Mouse (Mus musculus) mouse trophoblast stem cell (cell line): ENCODE data around the gene Gemin6.
"Not testable (repeated sequence)": the region's sequence is repeated elsewhere in the genome, so short reads cannot be mapped to it uniquely, and the experiment has no call there.

ENCODE experiments used
- in situ Hi-C, 2 experiments: fragments of 300-500 bp; cut with MseI, MboI; formaldehyde crosslinking; loops; 2 replicates in 1 of 2; 3 replicates in 1 of 2; pipeline ENCODE4 v1.15.1; 2025

The Gemin6 gene

DNA sequence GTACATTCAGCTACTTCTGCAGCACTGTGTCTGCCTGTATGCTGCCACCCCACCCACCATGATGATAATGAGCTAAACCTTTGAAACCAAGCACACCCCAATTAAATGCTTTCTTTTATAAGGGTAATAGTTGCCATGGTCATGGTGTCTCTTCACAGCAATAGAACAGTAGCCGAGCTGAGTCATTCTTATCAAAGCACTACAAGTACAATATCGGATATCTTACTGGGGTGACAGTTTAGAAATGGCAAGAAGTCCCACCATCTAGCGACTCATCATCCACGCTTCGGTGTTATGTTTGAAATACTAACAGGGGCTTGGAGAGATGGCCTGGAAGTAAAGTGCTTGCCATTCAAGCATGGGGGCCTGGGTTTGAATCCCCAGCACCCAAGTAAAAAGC lies 9.6 kb downstream of the Gemin6 start:
- in situ Hi-C loops = no loop called here

DNA sequence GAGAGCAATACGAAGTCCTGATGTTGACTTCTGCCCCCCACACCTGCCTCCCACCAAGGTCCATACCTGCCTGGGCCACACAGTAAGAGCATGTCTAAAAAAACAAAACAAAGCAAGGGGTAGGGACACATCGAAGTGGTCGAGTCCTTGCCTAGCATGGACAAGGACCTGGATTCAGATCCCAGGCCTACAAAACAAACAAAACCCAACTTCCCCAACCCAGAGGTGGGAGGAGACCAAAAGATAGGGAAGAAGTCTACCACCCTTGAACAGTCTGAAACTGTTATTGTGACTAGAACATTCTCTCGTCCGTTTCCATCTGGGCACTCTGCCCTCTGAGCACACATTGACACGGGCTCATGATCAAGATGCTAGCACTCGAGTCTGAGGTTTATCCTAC lies 10.1 kb downstream of the Gemin6 start:
- in situ Hi-C loops = no loop called here

GRCm38 (mm10) chr17:80235477-80235876 lies 11.2 kb downstream of the Gemin6 start:
- in situ Hi-C loops = no loop called here

- in situ Hi-C loops = no loop called here
Observed at GRCm38 (mm10) chr17:80236805-80237204, 12.6 kb downstream of the Gemin6 start.

DNA sequence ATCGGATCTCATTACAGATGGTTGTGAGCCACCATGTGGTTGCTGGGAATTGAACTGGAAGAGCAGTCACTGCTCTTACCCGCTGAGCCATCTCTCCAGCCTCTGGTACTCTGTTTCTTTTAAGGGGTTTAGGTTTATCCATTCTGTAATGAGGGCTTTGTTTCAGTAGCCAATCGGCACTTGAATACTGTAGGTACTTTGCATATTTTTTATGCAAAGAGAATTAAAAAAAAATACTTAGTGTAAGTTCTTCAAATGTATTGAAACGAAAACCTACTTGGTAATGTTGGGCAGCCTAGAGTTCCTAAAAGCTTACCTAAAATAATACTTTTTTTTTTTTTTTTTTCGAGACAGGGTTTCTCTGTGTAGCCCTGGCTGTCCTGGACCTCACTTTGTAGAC lies 13.2 kb downstream of the Gemin6 start:
- in situ Hi-C loops = no loop called here

DNA sequence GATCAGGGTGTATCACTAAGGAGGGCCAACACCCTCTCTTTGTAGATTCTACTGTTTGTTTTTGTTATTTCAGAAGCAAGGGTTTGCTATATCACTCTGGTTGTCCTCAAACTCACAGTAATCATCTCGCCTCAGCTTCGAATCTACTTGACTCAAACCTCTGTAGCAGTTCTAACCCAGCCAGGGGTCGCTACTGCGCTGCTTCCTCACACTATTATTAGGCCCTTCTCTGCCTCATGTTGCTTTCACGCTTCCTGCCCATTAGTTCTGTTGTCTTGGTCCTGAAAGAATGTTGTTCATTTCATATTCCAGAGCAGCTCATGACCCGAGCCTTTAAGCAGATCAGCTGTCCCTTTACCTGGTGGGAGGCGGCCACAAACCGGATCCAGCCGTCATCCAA lies 17.4 kb downstream of the Gemin6 start:
- in situ Hi-C loops = no loop called here

GRCm38 (mm10) chr17:80243116-80243515 lies 18.9 kb downstream of the Gemin6 start:
- in situ Hi-C loops = no loop called here

DNA sequence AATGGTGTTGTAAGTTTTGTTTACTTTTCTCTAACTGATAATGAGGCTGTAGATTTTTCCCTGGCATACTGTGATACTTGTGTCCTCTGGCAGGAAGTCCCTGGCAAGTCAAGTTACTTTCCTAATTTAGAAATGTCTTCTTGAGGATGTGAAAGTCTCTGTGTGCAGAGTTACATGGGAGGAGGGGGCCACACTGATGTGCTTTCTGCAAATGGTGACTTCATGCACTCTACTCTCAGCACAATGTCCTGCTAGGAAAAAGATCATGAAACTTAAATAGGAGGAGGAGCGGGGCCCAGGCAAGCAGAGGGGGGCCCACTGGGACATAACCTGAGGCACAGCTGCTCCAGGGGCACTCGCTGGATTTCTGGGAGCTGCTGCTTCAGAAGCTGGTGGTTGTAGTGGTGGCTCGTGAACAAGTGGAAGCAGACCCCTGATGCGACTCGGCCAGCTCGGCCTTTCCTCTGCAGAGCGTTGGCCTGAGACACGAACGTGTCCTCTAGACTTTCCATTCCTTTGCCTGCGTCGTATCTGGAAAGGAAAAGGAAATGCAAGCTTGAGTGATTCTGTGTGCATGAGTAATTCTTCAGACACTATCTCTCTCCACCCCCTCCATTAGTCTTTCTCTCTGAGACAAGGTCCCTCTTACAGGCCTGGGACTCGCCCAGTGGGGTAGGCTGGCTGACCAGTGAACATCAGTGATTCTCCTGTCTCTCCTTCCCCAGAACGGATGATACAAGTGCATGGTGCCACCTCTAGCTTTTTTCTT lies 28.7 kb downstream of the Gemin6 start:
- in situ Hi-C loops = no loop called here

GRCm38 (mm10) chr17:80254421-80254820 lies 30.2 kb downstream of the Gemin6 start:
- in situ Hi-C loops = no loop called here

- in situ Hi-C loops = no loop called here
Observed at GRCm38 (mm10) chr17:80255208-80255607, 31.0 kb downstream of the Gemin6 start.

- in situ Hi-C loops = no loop called here
Observed at GRCm38 (mm10) chr17:80267065-80267464, 42.8 kb downstream of the Gemin6 start.

DNA sequence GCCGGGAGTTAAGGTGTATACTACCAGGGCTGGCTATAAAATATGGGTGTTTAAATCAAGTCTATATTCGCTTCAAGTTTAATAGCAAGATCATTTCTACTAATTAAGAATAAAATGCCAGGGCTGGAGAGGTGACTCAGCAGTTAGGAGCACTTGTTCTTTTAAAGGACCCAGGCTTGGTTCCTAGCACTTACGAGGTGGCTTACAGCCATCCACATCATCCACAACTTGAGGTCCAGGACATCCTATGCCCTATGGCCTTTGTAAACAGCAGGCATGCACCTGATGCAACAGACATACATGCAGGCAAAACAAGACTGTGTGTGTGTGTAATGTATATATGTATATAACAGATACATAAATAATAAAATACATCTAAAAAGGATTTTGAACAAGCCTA lies 43.9 kb downstream of the Gemin6 start:
- in situ Hi-C loops = no loop called here

- in situ Hi-C loops = not testable (repeated sequence)
Observed at GRCm38 (mm10) chr17:80270622-80271021, 46.4 kb downstream of the Gemin6 start.
